Mouse (Mus musculus): ENCODE measurements at regions not wholly inside any gene's neighbourhood (a gene's known extent, or its start where the extent isn't known, plus 50 kb on each side); places are given as distances from the start of the nearest gene placed in this dataset.

DNA sequence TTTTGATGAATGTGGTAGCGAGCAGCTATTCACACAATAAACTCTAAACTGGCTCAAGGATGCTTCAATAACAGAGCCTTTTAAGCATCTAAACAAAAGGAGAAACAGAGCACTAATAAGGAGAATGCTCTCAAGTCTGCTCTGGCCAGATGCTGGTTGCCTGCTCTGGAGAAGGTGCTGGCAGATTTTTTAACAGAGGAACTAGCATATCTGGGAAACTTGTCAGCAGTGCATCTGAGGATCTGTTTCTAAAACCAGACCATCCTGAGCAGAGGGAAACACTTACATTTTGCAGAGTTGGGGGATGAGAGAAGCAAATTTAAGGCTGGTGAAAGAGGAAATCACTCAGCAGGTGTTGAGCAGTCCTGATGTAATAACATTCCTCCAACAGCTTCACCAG lies 2748.6 kb upstream of the Gm7489 start:
- TF ChIP-seq CTCF (IDR thresholded peaks at IDR 0.05; ENCODE audit: low read depth, low read length) (no peak), POLR2A (IDR thresholded peaks at IDR 0.05; ENCODE audit: extremely low read depth, insufficient read depth, low read length) (no peak)
- WGBS, result 77% methylated on average over 1 of the region's 1 CpGs
- H3K4me1 ChIP-seq (ENCODE audit: control insufficient read depth, insufficient read depth, low read length), result no peaks in the 10 kb centered on the region
- H3K79me2 ChIP-seq (ENCODE audit: control insufficient read depth, insufficient read depth, low read length), result no peaks in the 10 kb centered on the region
- H3K27me3 ChIP-seq (ENCODE audit: control insufficient read depth, insufficient read depth, low read length), result no peaks in the 10 kb centered on the region
- H3K9ac ChIP-seq (ENCODE audit: low read depth, low read length), result no peak overlapping the region
- no peak for DNase-seq (ENCODE audit: extremely low read depth, low read depth, low spot score)
- no peaks in the 10 kb centered on the region for H3K36me3 ChIP-seq (ENCODE audit: control insufficient read depth, insufficient read depth, low read length)
- no peak overlapping the region for H3K4me3 ChIP-seq (ENCODE audit: insufficient read depth, low read depth, low read length)
- no peak overlapping the region for H3K27ac ChIP-seq (replicated peaks; ENCODE audit: insufficient read depth, low read depth, low read length)

DNA sequence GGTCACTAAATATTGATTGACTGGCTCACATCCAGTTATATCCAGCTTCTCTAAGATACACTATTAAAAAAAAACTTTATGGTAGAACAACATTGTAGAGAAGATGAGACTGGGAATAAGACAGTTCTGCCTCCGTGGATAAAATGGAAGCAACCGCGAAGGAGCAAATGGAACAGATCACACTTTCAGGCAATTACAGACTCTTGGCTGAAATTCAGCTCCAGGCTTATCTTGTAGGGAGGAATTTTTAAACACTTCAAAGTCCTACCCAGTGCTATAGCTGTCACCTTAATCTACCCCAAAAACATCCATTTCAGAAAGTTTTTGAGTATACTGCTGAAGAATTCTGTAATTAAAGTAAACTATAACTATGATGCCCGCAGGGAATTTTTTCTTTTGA lies 2745.2 kb upstream of the Gm7489 start:
- no peak overlapping the region for H3K4me3 ChIP-seq (ENCODE audit: insufficient read depth, low read depth, low read length)
- no peaks in the 10 kb centered on the region for H3K4me1 ChIP-seq (ENCODE audit: control insufficient read depth, insufficient read depth, low read length)
- WGBS, result 77% methylated on average over 4 of the region's 4 CpGs
- no peak for DNase-seq (ENCODE audit: extremely low read depth, low read depth, low spot score)
- H3K27ac ChIP-seq (replicated peaks; ENCODE audit: insufficient read depth, low read depth, low read length), result no peak overlapping the region
- TF ChIP-seq CTCF (IDR thresholded peaks at IDR 0.05; ENCODE audit: low read depth, low read length) (no peak), POLR2A (IDR thresholded peaks at IDR 0.05; ENCODE audit: extremely low read depth, insufficient read depth, low read length) (no peak)
- no peaks in the 10 kb centered on the region for H3K27me3 ChIP-seq (ENCODE audit: control insufficient read depth, insufficient read depth, low read length)
- H3K36me3 ChIP-seq (ENCODE audit: control insufficient read depth, insufficient read depth, low read length), result no peaks in the 10 kb centered on the region
- no peak overlapping the region for H3K9ac ChIP-seq (ENCODE audit: low read depth, low read length)
- H3K79me2 ChIP-seq (ENCODE audit: control insufficient read depth, insufficient read depth, low read length), result no peaks in the 10 kb centered on the region

DNA sequence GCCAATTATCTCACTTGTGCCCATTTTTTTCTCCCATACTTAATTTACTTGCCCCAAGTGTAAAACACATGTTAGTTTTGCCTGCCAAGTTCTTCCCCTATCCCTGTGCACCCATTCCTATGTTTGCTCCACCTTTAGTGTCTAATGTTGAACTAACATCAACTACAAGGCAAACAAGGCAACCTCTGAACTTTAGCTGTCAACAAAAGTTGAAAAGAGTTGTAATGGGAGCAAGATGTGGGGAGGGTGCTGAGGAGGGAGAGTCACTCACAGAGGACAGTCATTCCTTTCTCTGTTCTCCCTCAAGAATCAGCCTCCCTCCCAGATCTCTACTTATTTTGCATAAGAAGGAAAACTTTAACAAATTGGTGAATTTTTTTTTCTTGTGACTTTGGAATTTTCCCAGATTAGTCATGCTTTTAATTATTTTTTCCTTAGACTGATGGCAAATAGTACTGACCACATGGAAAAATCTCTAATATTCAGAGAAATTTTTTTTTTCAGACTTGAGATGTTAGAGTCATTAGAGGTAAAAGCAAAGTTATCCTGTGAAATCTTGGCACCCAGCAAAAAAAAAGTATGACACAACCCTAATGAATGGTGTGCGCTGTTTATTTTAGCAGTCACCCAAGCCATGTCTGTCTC lies 2710.6 kb upstream of the Gm7489 start:
- no peak for DNase-seq (ENCODE audit: extremely low read depth, low read depth, low spot score)
- H3K36me3 ChIP-seq (ENCODE audit: control insufficient read depth, insufficient read depth, low read length), result no peaks in the 10 kb centered on the region
- H3K27ac ChIP-seq (replicated peaks; ENCODE audit: insufficient read depth, low read depth, low read length), result no peak overlapping the region
- H3K27me3 ChIP-seq (ENCODE audit: control insufficient read depth, insufficient read depth, low read length), result no peaks in the 10 kb centered on the region
- no peaks in the 10 kb centered on the region for H3K4me1 ChIP-seq (ENCODE audit: control insufficient read depth, insufficient read depth, low read length)
- H3K4me3 ChIP-seq (ENCODE audit: insufficient read depth, low read depth, low read length), result no peak overlapping the region
- TF ChIP-seq POLR2A (IDR thresholded peaks at IDR 0.05; ENCODE audit: extremely low read depth, insufficient read depth, low read length) (no peak), CTCF (IDR thresholded peaks at IDR 0.05; ENCODE audit: low read depth, low read length) (no peak)
- H3K9ac ChIP-seq (ENCODE audit: low read depth, low read length), result no peak overlapping the region
- WGBS, result 94% methylated on average over 1 of the region's 1 CpGs
- no peaks in the 10 kb centered on the region for H3K79me2 ChIP-seq (ENCODE audit: control insufficient read depth, insufficient read depth, low read length)

DNA sequence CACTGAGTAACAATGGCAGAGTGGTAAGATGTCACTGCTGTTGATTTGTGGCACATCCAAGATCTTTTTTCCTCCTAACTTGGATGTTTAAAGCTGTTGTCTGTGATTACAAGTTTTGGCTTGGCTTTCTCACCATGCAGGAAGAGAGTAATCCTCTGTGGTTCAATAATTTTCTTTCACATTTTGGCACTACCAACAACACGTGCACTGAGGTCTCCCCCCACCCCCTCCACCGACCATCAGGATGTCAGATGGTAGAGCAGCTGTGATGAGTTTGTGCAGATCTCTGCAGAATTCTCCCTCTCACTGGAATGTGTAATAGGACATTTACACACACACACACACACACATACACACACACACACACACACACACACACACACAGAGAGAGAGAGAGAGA lies 2708.2 kb upstream of the Gm7489 start:
- H3K4me3 ChIP-seq (ENCODE audit: insufficient read depth, low read depth, low read length), result no peak overlapping the region
- H3K27me3 ChIP-seq (ENCODE audit: control insufficient read depth, insufficient read depth, low read length), result no peaks in the 10 kb centered on the region
- TF ChIP-seq POLR2A (IDR thresholded peaks at IDR 0.05; ENCODE audit: extremely low read depth, insufficient read depth, low read length) (no peak), CTCF (IDR thresholded peaks at IDR 0.05; ENCODE audit: low read depth, low read length) (no peak)

DNA sequence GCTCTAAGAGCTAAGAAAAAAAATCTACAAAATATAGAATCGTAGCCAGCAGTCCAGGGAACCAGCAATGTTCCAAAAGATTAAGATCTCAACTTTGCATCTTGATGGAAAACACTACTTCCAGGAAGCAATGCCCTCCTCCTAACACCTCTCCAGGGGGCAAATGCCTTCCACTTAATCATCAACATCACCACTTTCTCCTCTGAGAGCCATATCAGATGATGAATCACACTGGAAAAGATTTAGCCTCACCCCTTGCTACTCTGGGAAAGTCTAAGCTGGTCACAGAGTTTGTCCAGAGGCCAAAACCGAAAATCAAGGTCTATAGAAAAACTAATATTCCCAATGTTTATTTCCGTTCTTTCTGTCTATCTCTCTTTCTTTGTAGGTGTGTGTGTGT lies 2695.6 kb upstream of the Gm7489 start:
- DNase-seq (ENCODE audit: extremely low read depth, low read depth, low spot score), result no peak
- Histone ChIP-seq H3K4me3 (ENCODE audit: insufficient read depth, low read depth, low read length) (no peak overlapping the region), H3K79me2 (ENCODE audit: control insufficient read depth, insufficient read depth, low read length) (no peaks in the 10 kb centered on the region), H3K27me3 (ENCODE audit: control insufficient read depth, insufficient read depth, low read length) (no peaks in the 10 kb centered on the region), H3K4me1 (ENCODE audit: control insufficient read depth, insufficient read depth, low read length) (no peaks in the 10 kb centered on the region), H3K27ac (replicated peaks; ENCODE audit: insufficient read depth, low read depth, low read length) (no peak overlapping the region), H3K36me3 (ENCODE audit: control insufficient read depth, insufficient read depth, low read length) (no peaks in the 10 kb centered on the region), H3K9ac (ENCODE audit: low read depth, low read length) (no peak overlapping the region)
- no peak for TF ChIP-seq CTCF (IDR thresholded peaks at IDR 0.05; ENCODE audit: low read depth, low read length)
- TF ChIP-seq POLR2A (IDR thresholded peaks at IDR 0.05; ENCODE audit: extremely low read depth, insufficient read depth, low read length), result no peak
- 70% methylated on average over 3 of the region's 3 CpGs for WGBS

More for the DNA sequence above, 2708.2 kb upstream of the Gm7489 start:
- DNase-seq (ENCODE audit: extremely low read depth, low read depth, low spot score), result no peak
- Histone ChIP-seq H3K79me2 (ENCODE audit: control insufficient read depth, insufficient read depth, low read length) (no peaks in the 10 kb centered on the region), H3K9ac (ENCODE audit: low read depth, low read length) (no peak overlapping the region), H3K4me1 (ENCODE audit: control insufficient read depth, insufficient read depth, low read length) (no peaks in the 10 kb centered on the region), H3K36me3 (ENCODE audit: control insufficient read depth, insufficient read depth, low read length) (no peaks in the 10 kb centered on the region), H3K27ac (replicated peaks; ENCODE audit: insufficient read depth, low read depth, low read length) (no peak overlapping the region)
- WGBS, result 69% methylated on average over 2 of the region's 2 CpGs

DNA sequence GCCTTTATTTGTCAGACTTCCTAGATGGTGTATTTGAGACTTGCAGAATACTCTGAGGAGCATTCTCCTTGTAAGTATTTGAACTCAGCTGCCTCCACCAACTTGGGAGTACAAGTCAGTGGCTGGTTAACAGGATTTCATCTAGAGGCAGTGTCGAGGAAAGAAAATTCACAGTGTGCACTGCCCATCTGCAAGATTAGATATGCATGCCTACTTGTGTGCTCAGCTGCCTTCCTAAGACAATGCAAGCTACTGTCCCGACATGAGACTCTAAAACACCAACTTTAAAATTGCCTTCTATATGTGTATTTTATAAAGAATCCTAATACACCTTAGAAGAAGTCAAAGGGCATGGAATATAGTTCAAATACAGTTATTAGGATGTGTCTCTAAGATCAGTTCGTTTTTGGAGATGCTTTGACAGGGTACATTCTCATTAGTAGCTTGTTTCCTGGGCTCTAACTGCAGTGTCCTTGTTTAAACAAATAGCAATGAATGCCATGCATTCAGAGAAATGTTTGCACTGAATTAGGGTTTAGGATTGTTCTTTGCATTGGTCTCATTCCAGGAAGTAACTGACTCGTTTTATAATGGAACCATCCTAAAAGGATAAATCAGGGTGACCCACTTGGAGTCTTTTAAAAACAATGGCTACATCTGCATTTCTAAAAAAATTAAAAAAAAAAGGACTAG lies 2687.1 kb upstream of the Gm7489 start:
- no peaks in the 10 kb centered on the region for H3K36me3 ChIP-seq (ENCODE audit: control insufficient read depth, insufficient read depth, low read length)
- no peaks in the 10 kb centered on the region for H3K79me2 ChIP-seq (ENCODE audit: control insufficient read depth, insufficient read depth, low read length)
- no peaks in the 10 kb centered on the region for H3K27me3 ChIP-seq (ENCODE audit: control insufficient read depth, insufficient read depth, low read length)
- no peak overlapping the region for H3K4me3 ChIP-seq (ENCODE audit: insufficient read depth, low read depth, low read length)
- 28% methylated on average over 4 of the region's 4 CpGs for WGBS
- no peaks in the 10 kb centered on the region for H3K4me1 ChIP-seq (ENCODE audit: control insufficient read depth, insufficient read depth, low read length)
- H3K9ac ChIP-seq (ENCODE audit: low read depth, low read length), result no peak overlapping the region
- no peak for DNase-seq (ENCODE audit: extremely low read depth, low read depth, low spot score)
- no peak for TF ChIP-seq POLR2A (IDR thresholded peaks at IDR 0.05; ENCODE audit: extremely low read depth, insufficient read depth, low read length)
- no peak for TF ChIP-seq CTCF (IDR thresholded peaks at IDR 0.05; ENCODE audit: low read depth, low read length)
- H3K27ac ChIP-seq (replicated peaks; ENCODE audit: insufficient read depth, low read depth, low read length), result no peak overlapping the region
